Mouse (Mus musculus): Measurements from ENCODE around the gene Fam117b. TPM values are rescaled to one million over a fixed set of nuclear protein-coding genes. Genes with fewer than 3 reads are reported as not detected.

Fam117b gene
- polyA plus RNA-seq, 1 experiment: 19.8 TPM

GRCm38 (mm10) chr1:59899679-59900078 is 13.1 kb upstream of the Fam117b start:
- no peaks in the 10 kb centered on the region for H3K36me3 ChIP-seq (ENCODE audit: control insufficient read depth, insufficient read depth, low read length, poor library complexity, severe bottlenecking)
- no peak overlapping the region for H3K27ac ChIP-seq (ENCODE audit: insufficient read depth, low read length)
- no peaks in the 10 kb centered on the region for H3K9me3 ChIP-seq (replicated peaks; ENCODE audit: control insufficient read depth, insufficient read depth, low read length, poor library complexity, severe bottlenecking)
- no peaks in the 10 kb centered on the region for H3K27me3 ChIP-seq (ENCODE audit: control insufficient read depth, insufficient read depth, low read length, poor library complexity, severe bottlenecking)
- TF ChIP-seq CTCF (IDR thresholded peaks at IDR 0.05; ENCODE audit: low read depth, low read length): no peak
- no peak for TF ChIP-seq EP300 (IDR thresholded peaks at IDR 0.05; ENCODE audit: insufficient read depth, low read depth, low read length)
- TF ChIP-seq POLR2A (IDR thresholded peaks at IDR 0.05; ENCODE audit: insufficient read depth, low read length): no peak
- H3K4me3 ChIP-seq (ENCODE audit: low read depth, low read length): no peak overlapping the region
- no peaks in the 10 kb centered on the region for H3K4me1 ChIP-seq (ENCODE audit: control insufficient read depth, insufficient read depth, low read length)
- H3K9ac ChIP-seq (ENCODE audit: low read depth, poor library complexity, severe bottlenecking): no peak overlapping the region

GRCm38 (mm10) chr1:59901082-59901876 is 11.5 kb upstream of the Fam117b start:
- Histone ChIP-seq H3K27me3 (ENCODE audit: control insufficient read depth, insufficient read depth, low read length, poor library complexity, severe bottlenecking) (no peaks in the 10 kb centered on the region), H3K27ac (ENCODE audit: insufficient read depth, low read length) (no peak overlapping the region), H3K9me3 (replicated peaks; ENCODE audit: control insufficient read depth, insufficient read depth, low read length, poor library complexity, severe bottlenecking) (no peaks in the 10 kb centered on the region), H3K4me1 (ENCODE audit: control insufficient read depth, insufficient read depth, low read length) (no peaks in the 10 kb centered on the region), H3K9ac (ENCODE audit: low read depth, poor library complexity, severe bottlenecking) (no peak overlapping the region), H3K36me3 (ENCODE audit: control insufficient read depth, insufficient read depth, low read length, poor library complexity, severe bottlenecking) (no peaks in the 10 kb centered on the region), H3K4me3 (ENCODE audit: low read depth, low read length) (no peak overlapping the region)
- TF ChIP-seq POLR2A (IDR thresholded peaks at IDR 0.05; ENCODE audit: insufficient read depth, low read length): no peak
- no peak for TF ChIP-seq CTCF (IDR thresholded peaks at IDR 0.05; ENCODE audit: low read depth, low read length)
- TF ChIP-seq EP300 (IDR thresholded peaks at IDR 0.05; ENCODE audit: insufficient read depth, low read depth, low read length): no peak

- TF ChIP-seq CTCF (IDR thresholded peaks at IDR 0.05; ENCODE audit: low read depth, low read length) (no peak), POLR2A (IDR thresholded peaks at IDR 0.05; ENCODE audit: insufficient read depth, low read length) (no peak), EP300 (IDR thresholded peaks at IDR 0.05; ENCODE audit: insufficient read depth, low read depth, low read length) (no peak)
- H3K27ac ChIP-seq (ENCODE audit: insufficient read depth, low read length): no peak overlapping the region
- H3K4me3 ChIP-seq (ENCODE audit: low read depth, low read length): no peak overlapping the region
- H3K9ac ChIP-seq (ENCODE audit: low read depth, poor library complexity, severe bottlenecking): no peak overlapping the region
- H3K27me3 ChIP-seq (ENCODE audit: control insufficient read depth, insufficient read depth, low read length, poor library complexity, severe bottlenecking): no peaks in the 10 kb centered on the region
- no peaks in the 10 kb centered on the region for H3K9me3 ChIP-seq (replicated peaks; ENCODE audit: control insufficient read depth, insufficient read depth, low read length, poor library complexity, severe bottlenecking)
- no peaks in the 10 kb centered on the region for H3K36me3 ChIP-seq (ENCODE audit: control insufficient read depth, insufficient read depth, low read length, poor library complexity, severe bottlenecking)
- peaks cover under 1% of the 10 kb centered on the region for H3K4me1 ChIP-seq (ENCODE audit: control insufficient read depth, insufficient read depth, low read length)
Measured at GRCm38 (mm10) chr1:59902634-59903033, 10.2 kb upstream of the Fam117b start.

GRCm38 (mm10) chr1:59904630-59905295 is 8.0 kb upstream of the Fam117b start:
- no peaks in the 10 kb centered on the region for H3K27me3 ChIP-seq (ENCODE audit: control insufficient read depth, insufficient read depth, low read length, poor library complexity, severe bottlenecking)
- H3K9ac ChIP-seq (ENCODE audit: low read depth, poor library complexity, severe bottlenecking): no peak overlapping the region
- no peaks in the 10 kb centered on the region for H3K36me3 ChIP-seq (ENCODE audit: control insufficient read depth, insufficient read depth, low read length, poor library complexity, severe bottlenecking)
- peaks cover 3% of the 10 kb centered on the region for H3K4me1 ChIP-seq (ENCODE audit: control insufficient read depth, insufficient read depth, low read length)
- TF ChIP-seq EP300 (IDR thresholded peaks at IDR 0.05; ENCODE audit: insufficient read depth, low read depth, low read length) (no peak), CTCF (IDR thresholded peaks at IDR 0.05; ENCODE audit: low read depth, low read length) (no peak), POLR2A (IDR thresholded peaks at IDR 0.05; ENCODE audit: insufficient read depth, low read length) (no peak)
- no peak overlapping the region for H3K4me3 ChIP-seq (ENCODE audit: low read depth, low read length)
- H3K27ac ChIP-seq (ENCODE audit: insufficient read depth, low read length): no peak overlapping the region
- H3K9me3 ChIP-seq (replicated peaks; ENCODE audit: control insufficient read depth, insufficient read depth, low read length, poor library complexity, severe bottlenecking): no peaks in the 10 kb centered on the region

- Histone ChIP-seq H3K4me3 (ENCODE audit: low read depth, low read length) (no peak overlapping the region), H3K4me1 (ENCODE audit: control insufficient read depth, insufficient read depth, low read length) (peaks cover 3% of the 10 kb centered on the region), H3K9ac (ENCODE audit: low read depth, poor library complexity, severe bottlenecking) (no peak overlapping the region), H3K27me3 (ENCODE audit: control insufficient read depth, insufficient read depth, low read length, poor library complexity, severe bottlenecking) (no peaks in the 10 kb centered on the region), H3K9me3 (replicated peaks; ENCODE audit: control insufficient read depth, insufficient read depth, low read length, poor library complexity, severe bottlenecking) (no peaks in the 10 kb centered on the region), H3K36me3 (ENCODE audit: control insufficient read depth, insufficient read depth, low read length, poor library complexity, severe bottlenecking) (no peaks in the 10 kb centered on the region), H3K27ac (ENCODE audit: insufficient read depth, low read length) (no peak overlapping the region)
- TF ChIP-seq POLR2A (IDR thresholded peaks at IDR 0.05; ENCODE audit: insufficient read depth, low read length) (no peak), EP300 (IDR thresholded peaks at IDR 0.05; ENCODE audit: insufficient read depth, low read depth, low read length) (no peak), CTCF (IDR thresholded peaks at IDR 0.05; ENCODE audit: low read depth, low read length) (no peak)
Measured at GRCm38 (mm10) chr1:59905916-59906315, 6.9 kb upstream of the Fam117b start.
